Mouse (Mus musculus): ENCODE data around the gene Acvr2a. TPM values are rescaled to one million over a fixed set of nuclear protein-coding genes. Genes with fewer than 3 reads are reported as not detected.
"Not testable (repeated sequence)": the region's sequence is repeated elsewhere in the genome, so short reads cannot be mapped to it uniquely, and the experiment has no call there.

Acvr2a gene
- polyA plus RNA-seq, 1 experiment from 2014 or later = 19.1 TPM

GRCm38 (mm10) chr2:48841611-48842470 lies 27.9 kb downstream of the Acvr2a start:
- Histone ChIP-seq H3K36me3 (ENCODE audit: control insufficient read depth, insufficient read depth, low read length) (no peaks in the 10 kb centered on the region), H3K4me1 (replicated peaks; ENCODE audit: control insufficient read depth, insufficient read depth, low read length) (peaks cover under 1% of the 10 kb centered on the region; the same call in 1 of the 2 replicates), H3K9me3 (ENCODE audit: control insufficient read depth, low read length) (no peaks in the 10 kb centered on the region), H3K4me3 (ENCODE audit: low read depth, low read length) (no peak overlapping the region), H3K4me2 (ENCODE audit: low read length) (no peak overlapping the region), H3K27me3 (replicated peaks; ENCODE audit: control insufficient read depth, insufficient read depth, low read length) (no peaks in the 10 kb centered on the region), H3K27ac (ENCODE audit: low read depth) (no peak overlapping the region), H3K9ac (ENCODE audit: low read length) (no peak overlapping the region)
- DNase-seq (ENCODE audit: low spot score) (no peak), ATAC-seq (replicated peaks; ENCODE audit: low FRiP score, low TSS enrichment, low read depth) (no peak)
- WGBS = 72% methylated on average over 3 of the region's 3 CpGs

- no peaks in the 10 kb centered on the region for H3K36me3 ChIP-seq (ENCODE audit: control insufficient read depth, insufficient read depth, low read length)
- 40% methylated on average over 2 of the region's 2 CpGs for WGBS
- H3K4me2 ChIP-seq (ENCODE audit: low read length) = no peak overlapping the region
- peaks cover 4% of the 10 kb centered on the region; the same call in 1 of the 2 replicates for H3K4me1 ChIP-seq (replicated peaks; ENCODE audit: control insufficient read depth, insufficient read depth, low read length)
- no peak for DNase-seq (ENCODE audit: low spot score)
- no peak for ATAC-seq (replicated peaks; ENCODE audit: low FRiP score, low TSS enrichment, low read depth)
- H3K27me3 ChIP-seq (replicated peaks; ENCODE audit: control insufficient read depth, insufficient read depth, low read length) = no peaks in the 10 kb centered on the region
- H3K9me3 ChIP-seq (ENCODE audit: control insufficient read depth, low read length) = no peaks in the 10 kb centered on the region
- no peak overlapping the region for H3K27ac ChIP-seq (ENCODE audit: low read depth)
- H3K9ac ChIP-seq (ENCODE audit: low read length) = no peak overlapping the region
- no peak overlapping the region for H3K4me3 ChIP-seq (ENCODE audit: low read depth, low read length)
Observed at GRCm38 (mm10) chr2:48846689-48847398, 32.9 kb downstream of the Acvr2a start.

GRCm38 (mm10) chr2:48865596-48865995 lies 51.7 kb downstream of the Acvr2a start:
- 89% methylated on average over 6 of the region's 6 CpGs for WGBS
- not testable (repeated sequence) for ATAC-seq (replicated peaks; ENCODE audit: low FRiP score, low TSS enrichment, low read depth); H3K27ac ChIP-seq (ENCODE audit: low read depth); H3K4me3 ChIP-seq (ENCODE audit: low read depth, low read length); H3K4me2 ChIP-seq (ENCODE audit: low read length); H3K27me3 ChIP-seq (replicated peaks; ENCODE audit: control insufficient read depth, insufficient read depth, low read length); H3K9ac ChIP-seq (ENCODE audit: low read length); H3K4me1 ChIP-seq (replicated peaks; ENCODE audit: control insufficient read depth, insufficient read depth, low read length); DNase-seq (ENCODE audit: low spot score); H3K36me3 ChIP-seq (ENCODE audit: control insufficient read depth, insufficient read depth, low read length); H3K9me3 ChIP-seq (ENCODE audit: control insufficient read depth, low read length)

- Histone ChIP-seq H3K36me3 (ENCODE audit: control insufficient read depth, insufficient read depth, low read length) (peaks cover 4% of the 10 kb centered on the region; the same call in 1 of the 2 replicates), H3K9me3 (ENCODE audit: control insufficient read depth, low read length) (no peaks in the 10 kb centered on the region), H3K27me3 (replicated peaks; ENCODE audit: control insufficient read depth, insufficient read depth, low read length) (no peaks in the 10 kb centered on the region), H3K27ac (ENCODE audit: low read depth) (no peak overlapping the region), H3K4me2 (ENCODE audit: low read length) (no peak overlapping the region), H3K9ac (ENCODE audit: low read length) (no peak overlapping the region), H3K4me1 (replicated peaks; ENCODE audit: control insufficient read depth, insufficient read depth, low read length) (no peaks in the 10 kb centered on the region), H3K4me3 (ENCODE audit: low read depth, low read length) (no peak overlapping the region)
- 81% methylated on average over 5 of the region's 5 CpGs for WGBS
- no peak for ATAC-seq (replicated peaks; ENCODE audit: low FRiP score, low TSS enrichment, low read depth)
- no peak for DNase-seq (ENCODE audit: low spot score)
Observed at GRCm38 (mm10) chr2:48868199-48868913, 54.4 kb downstream of the Acvr2a start.

- no peaks in the 10 kb centered on the region for H3K27me3 ChIP-seq (replicated peaks; ENCODE audit: control insufficient read depth, insufficient read depth, low read length)
- peak; percentile 70 for DNase-seq (ENCODE audit: low spot score)
- no peaks in the 10 kb centered on the region for H3K36me3 ChIP-seq (ENCODE audit: control insufficient read depth, insufficient read depth, low read length)
- no peak for ATAC-seq (replicated peaks; ENCODE audit: low FRiP score, low TSS enrichment, low read depth)
- no peak overlapping the region for H3K4me3 ChIP-seq (ENCODE audit: low read depth, low read length)
- no peak overlapping the region for H3K9ac ChIP-seq (ENCODE audit: low read length)
- no peak overlapping the region for H3K4me2 ChIP-seq (ENCODE audit: low read length)
- H3K4me1 ChIP-seq (replicated peaks; ENCODE audit: control insufficient read depth, insufficient read depth, low read length) = no peaks in the 10 kb centered on the region
- no peak overlapping the region for H3K27ac ChIP-seq (ENCODE audit: low read depth)
- no peaks in the 10 kb centered on the region for H3K9me3 ChIP-seq (ENCODE audit: control insufficient read depth, low read length)
Observed at GRCm38 (mm10) chr2:48885945-48886344, 72.0 kb downstream of the Acvr2a start.

- no peaks in the 10 kb centered on the region for H3K27me3 ChIP-seq (replicated peaks; ENCODE audit: control insufficient read depth, insufficient read depth, low read length)
- no peak overlapping the region for H3K27ac ChIP-seq (ENCODE audit: low read depth)
- no peaks in the 10 kb centered on the region for H3K9me3 ChIP-seq (ENCODE audit: control insufficient read depth, low read length)
- no peak overlapping the region for H3K4me3 ChIP-seq (ENCODE audit: low read depth, low read length)
- WGBS = 92% methylated on average over 3 of the region's 3 CpGs
- no peaks in the 10 kb centered on the region for H3K4me1 ChIP-seq (replicated peaks; ENCODE audit: control insufficient read depth, insufficient read depth, low read length)
- no peak for DNase-seq (ENCODE audit: low spot score)
- no peak overlapping the region for H3K9ac ChIP-seq (ENCODE audit: low read length)
- peaks cover 45% of the 10 kb centered on the region for H3K36me3 ChIP-seq (ENCODE audit: control insufficient read depth, insufficient read depth, low read length)
- ATAC-seq (replicated peaks; ENCODE audit: low FRiP score, low TSS enrichment, low read depth) = no peak
- no peak overlapping the region for H3K4me2 ChIP-seq (ENCODE audit: low read length)
Observed at GRCm38 (mm10) chr2:48895186-48895585, 81.3 kb downstream of the Acvr2a start.

- peaks cover 49% of the 10 kb centered on the region for H3K36me3 ChIP-seq (ENCODE audit: control insufficient read depth, insufficient read depth, low read length)
- H3K27me3 ChIP-seq (replicated peaks; ENCODE audit: control insufficient read depth, insufficient read depth, low read length) = no peaks in the 10 kb centered on the region
- no peak overlapping the region for H3K9ac ChIP-seq (ENCODE audit: low read length)
- WGBS = 55% methylated on average over 2 of the region's 2 CpGs
- no peaks in the 10 kb centered on the region for H3K4me1 ChIP-seq (replicated peaks; ENCODE audit: control insufficient read depth, insufficient read depth, low read length)
- no peak for ATAC-seq (replicated peaks; ENCODE audit: low FRiP score, low TSS enrichment, low read depth)
- DNase-seq (ENCODE audit: low spot score) = no peak
- no peaks in the 10 kb centered on the region for H3K9me3 ChIP-seq (ENCODE audit: control insufficient read depth, low read length)
- H3K4me3 ChIP-seq (ENCODE audit: low read depth, low read length) = no peak overlapping the region
- H3K4me2 ChIP-seq (ENCODE audit: low read length) = no peak overlapping the region
- no peak overlapping the region for H3K27ac ChIP-seq (ENCODE audit: low read depth)
Observed at GRCm38 (mm10) chr2:48908866-48909265, 95.0 kb downstream of the Acvr2a start.

- Histone ChIP-seq H3K9ac (ENCODE audit: low read length) (no peak overlapping the region), H3K27ac (ENCODE audit: low read depth) (no peak overlapping the region), H3K4me2 (ENCODE audit: low read length) (no peak overlapping the region), H3K4me1 (replicated peaks; ENCODE audit: control insufficient read depth, insufficient read depth, low read length) (no peaks in the 10 kb centered on the region), H3K27me3 (replicated peaks; ENCODE audit: control insufficient read depth, insufficient read depth, low read length) (no peaks in the 10 kb centered on the region), H3K4me3 (ENCODE audit: low read depth, low read length) (no peak overlapping the region), H3K36me3 (ENCODE audit: control insufficient read depth, insufficient read depth, low read length) (peaks cover 45% of the 10 kb centered on the region), H3K9me3 (ENCODE audit: control insufficient read depth, low read length) (no peaks in the 10 kb centered on the region)
- ATAC-seq (replicated peaks; ENCODE audit: low FRiP score, low TSS enrichment, low read depth) (no peak), DNase-seq (ENCODE audit: low spot score) (no peak)
- 85% methylated on average over 1 of the region's 1 CpGs for WGBS
Observed at GRCm38 (mm10) chr2:48914185-48914584, 100.3 kb downstream of the Acvr2a start.
